Mouse (Mus musculus) thymus, postnatal 25 days (tissue): ENCODE measurements around the gene Fam102b.

ENCODE experiments used
- DNase-seq: peaks from one replicate; pipeline ENCODE4 v3.0.0; 2022

Fam102b gene

DNA sequence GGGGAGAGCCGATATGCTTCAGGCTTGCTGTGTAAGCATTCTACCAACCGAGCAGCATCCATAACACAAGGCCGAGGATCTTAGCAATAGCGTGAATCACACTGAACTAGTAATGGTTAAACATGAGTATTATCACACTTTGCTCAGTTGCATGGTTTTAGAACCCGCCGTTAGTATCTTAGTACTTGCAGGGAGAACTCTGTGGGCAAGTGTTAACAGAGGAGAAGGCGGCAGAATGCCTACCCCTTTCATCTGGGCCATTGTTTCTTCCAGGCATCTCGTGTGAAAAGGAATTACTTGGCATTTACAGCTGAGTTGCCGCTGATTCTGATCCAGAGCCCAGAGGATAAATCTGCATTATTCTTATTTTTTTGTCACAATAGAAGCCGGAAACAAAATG is 86.4 kb downstream of the Fam102b start:
- no peak for DNase-seq

GRCm38 (mm10) chr3:108940001-108940633 is 87.3 kb downstream of the Fam102b start, which contains the start of gene Gm9857:
Gene Gm9857, minus strand, starts transcription at chr3:108940445.
- DNase-seq = peak; percentile 20

GRCm38 (mm10) chr3:108939573-108939972 is 87.8 kb downstream of the Fam102b start, which contains the start of gene Henmt1:
Gene Henmt1, plus strand, starts transcription at chr3:108939873.
- DNase-seq = no peak

DNA sequence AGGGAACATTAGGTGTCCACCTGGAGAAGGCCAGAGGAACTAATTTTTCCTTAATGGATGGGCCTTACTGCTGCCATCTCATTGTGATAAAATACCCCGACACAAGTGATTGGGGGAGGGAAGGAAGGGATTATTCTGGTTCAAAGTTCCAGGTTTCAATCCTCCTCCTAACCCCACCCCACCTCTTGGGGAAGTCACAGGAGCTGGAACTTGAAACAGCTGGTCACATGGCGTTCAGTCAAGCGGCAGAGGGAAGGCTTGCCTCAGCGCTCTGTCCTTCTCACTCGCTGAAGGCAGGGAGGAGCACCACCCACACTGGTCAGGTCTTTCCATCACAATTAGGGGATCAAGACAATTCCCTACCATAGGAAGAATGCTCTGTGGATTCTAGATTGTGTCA is 88.7 kb downstream of the Fam102b start:
- DNase-seq = no peak

DNA sequence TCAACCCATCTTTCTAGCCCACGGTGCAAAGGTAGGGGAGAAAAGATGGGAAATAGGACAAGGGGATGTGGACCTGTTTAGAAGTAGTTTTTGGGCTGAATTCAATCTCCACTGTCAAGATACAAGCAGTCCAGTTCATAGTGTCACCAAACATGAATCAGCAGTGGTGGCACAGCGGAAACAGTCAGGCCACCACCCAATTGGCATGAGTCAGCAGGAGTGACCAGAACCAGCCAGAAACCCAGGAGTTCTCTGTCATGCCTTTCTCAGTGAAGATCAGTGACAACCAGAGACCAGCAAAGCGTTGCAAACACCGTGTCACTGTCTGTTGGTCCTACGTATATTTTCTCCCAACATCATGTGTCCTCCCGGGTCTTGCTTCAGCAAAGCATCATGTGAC is 93.8 kb downstream of the Fam102b start:
- DNase-seq = no peak

DNA sequence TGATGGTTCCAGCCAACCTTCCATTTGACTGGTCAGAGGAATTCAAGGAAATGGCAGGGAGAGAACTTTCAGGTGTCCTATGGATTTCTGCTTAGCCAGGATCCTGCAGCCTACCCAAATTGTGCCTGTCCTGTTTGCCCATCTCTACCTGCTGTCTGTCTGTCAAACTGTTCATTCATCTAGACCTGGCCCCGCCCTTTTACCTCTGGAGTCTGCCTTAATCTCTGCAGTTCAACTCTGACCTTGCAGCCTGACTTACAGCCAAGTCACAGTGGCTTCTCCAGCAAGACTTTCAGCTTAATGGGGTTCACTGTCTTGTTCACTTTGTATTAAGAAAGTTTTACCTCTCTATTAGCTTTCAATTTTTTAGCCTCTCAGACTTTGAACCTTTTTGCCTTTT is 101.1 kb downstream of the Fam102b start:
- no peak for DNase-seq

DNA sequence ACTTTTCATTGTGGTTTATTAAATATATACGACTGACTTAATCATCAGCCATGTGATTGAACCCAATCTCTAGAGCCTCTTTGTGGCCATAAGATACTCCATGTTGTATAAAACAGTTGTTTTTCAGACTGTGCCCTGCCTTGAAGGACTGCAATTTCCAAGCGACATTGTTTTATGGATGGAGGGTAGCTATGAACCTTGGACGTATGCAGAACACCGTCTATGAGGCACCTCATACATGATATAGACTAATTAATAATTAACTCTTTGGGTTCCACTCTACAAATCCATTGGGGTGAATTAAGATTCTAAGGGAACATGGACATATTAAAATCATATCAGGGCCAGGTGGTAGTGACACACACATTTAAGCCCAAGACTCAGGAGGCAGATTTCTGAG is 101.7 kb downstream of the Fam102b start:
- DNase-seq = no peak

GRCm38 (mm10) chr3:108921822-108922221 is 105.6 kb downstream of the Fam102b start:
- no peak for DNase-seq
